Mouse (Mus musculus): ENCODE data around the gene Fzd9. TPM values are rescaled to one million over a fixed set of nuclear protein-coding genes. Genes with fewer than 3 reads are reported as not detected.
"Not testable (repeated sequence)": the region's sequence is repeated elsewhere in the genome, so short reads cannot be mapped to it uniquely, and the experiment has no call there.

Fzd9 gene
- polyA plus RNA-seq, 1 experiment: 0.40 TPM

DNA sequence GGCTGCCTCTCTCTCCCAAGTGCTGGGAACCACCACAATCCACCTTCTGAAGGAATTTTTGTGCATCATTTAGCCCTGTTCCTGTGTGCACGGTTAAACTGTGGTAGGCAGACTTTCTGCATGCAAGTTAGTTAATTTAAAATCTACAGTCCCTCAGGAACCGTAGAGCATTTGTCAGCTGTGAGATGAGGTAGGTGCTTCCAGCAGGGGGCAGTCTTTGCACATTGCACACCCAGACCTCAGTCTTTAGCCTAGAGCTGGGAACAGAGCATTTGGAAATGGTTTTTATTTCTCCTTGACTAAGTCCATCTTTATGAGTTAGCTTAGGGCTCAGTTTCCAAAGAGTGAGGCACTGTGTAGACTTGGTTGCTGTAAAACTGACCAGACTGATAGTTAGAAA, 14.5 kb downstream of the Fzd9 start:
- Histone ChIP-seq H3K9me3 (no peaks in the 10 kb centered on the region), H3K36me3 (replicated peaks; ENCODE audit: low read length) (peaks cover 98% of the 10 kb centered on the region), H3K4me3 (replicated peaks) (no peak overlapping the region), H3K4me1 (peaks cover 12% of the 10 kb centered on the region), H3K27me3 (replicated peaks) (no peaks in the 10 kb centered on the region)
- TF ChIP-seq GATA1 (IDR thresholded peaks at IDR 0.05; ENCODE audit: borderline replicate concordance, low read length): no peak
- no peak for TF ChIP-seq FLI1 (IDR thresholded peaks at IDR 0.05; ENCODE audit: low read length)

DNA sequence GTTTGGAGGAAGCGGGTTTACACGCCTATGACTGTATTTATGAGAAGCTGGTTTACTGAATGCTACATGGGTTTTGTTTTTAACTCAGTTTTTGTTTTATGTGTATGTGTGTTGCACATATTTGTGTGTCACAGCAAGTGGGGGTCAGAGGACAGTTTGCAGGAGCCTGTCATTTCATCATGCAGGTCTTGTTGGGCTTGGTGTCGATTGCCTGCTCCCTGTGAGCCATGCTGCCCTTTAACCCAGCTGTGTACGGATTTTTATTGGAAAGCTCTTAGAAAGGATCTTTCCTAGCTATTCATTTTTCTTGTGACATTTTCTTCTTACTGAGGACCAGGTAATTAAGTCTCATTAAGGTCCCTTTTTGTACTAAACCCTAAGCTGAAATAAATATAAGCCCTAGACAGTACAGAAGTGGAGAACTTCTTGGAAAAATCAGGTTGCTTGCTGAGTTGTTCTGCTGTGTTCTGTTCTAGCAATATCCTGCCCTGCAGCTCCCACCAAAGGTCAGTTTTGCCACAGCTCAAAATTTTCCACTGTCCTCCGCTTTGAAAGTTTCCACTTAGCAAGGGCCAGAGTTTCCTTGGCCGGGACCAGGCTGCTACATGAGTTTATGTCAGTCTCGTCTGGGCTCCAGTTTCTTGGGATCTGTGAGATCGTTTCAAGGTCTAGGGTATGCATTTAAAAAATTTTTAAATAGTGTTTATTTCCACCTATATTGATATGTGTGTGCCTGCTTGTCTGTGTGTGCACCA, 17.7 kb downstream of the Fzd9 start:
- Histone ChIP-seq H3K4me3 (replicated peaks) (no peak overlapping the region), H3K4me1 (no peaks in the 10 kb centered on the region; the same call in 1 of the 2 replicates), H3K27me3 (replicated peaks) (no peaks in the 10 kb centered on the region), H3K9me3 (no peaks in the 10 kb centered on the region), H3K36me3 (replicated peaks; ENCODE audit: low read length) (peaks cover 95% of the 10 kb centered on the region)
- TF ChIP-seq GATA1 (IDR thresholded peaks at IDR 0.05; ENCODE audit: borderline replicate concordance, low read length): no peak

DNA sequence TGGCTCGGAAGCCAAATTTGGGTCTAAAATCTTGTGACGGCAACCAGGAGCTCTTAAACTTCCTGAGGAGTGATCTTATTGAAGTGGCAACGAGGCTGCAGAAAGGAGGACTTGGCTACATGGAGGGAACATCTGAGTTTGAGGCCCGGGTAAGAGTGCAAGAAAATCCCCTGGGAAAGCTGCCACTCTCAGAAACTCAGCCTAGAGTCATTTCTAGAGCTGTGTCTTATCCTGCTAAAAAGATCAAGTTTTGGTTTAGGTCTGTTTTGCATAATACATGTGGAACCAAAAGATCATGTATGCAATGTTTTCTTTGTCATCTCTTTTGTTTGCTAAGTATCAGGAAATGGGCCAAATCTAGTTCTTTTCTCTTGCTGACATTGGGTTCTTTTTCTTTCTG, 20.8 kb downstream of the Fzd9 start:
- no peaks in the 10 kb centered on the region for H3K9me3 ChIP-seq
- H3K36me3 ChIP-seq (replicated peaks; ENCODE audit: low read length): peaks cover 93% of the 10 kb centered on the region
- H3K4me3 ChIP-seq (replicated peaks): no peak overlapping the region
- no peaks in the 10 kb centered on the region for H3K27me3 ChIP-seq (replicated peaks)
- H3K4me1 ChIP-seq: no peaks in the 10 kb centered on the region
- no peak for TF ChIP-seq FLI1 (IDR thresholded peaks at IDR 0.05; ENCODE audit: low read length)

DNA sequence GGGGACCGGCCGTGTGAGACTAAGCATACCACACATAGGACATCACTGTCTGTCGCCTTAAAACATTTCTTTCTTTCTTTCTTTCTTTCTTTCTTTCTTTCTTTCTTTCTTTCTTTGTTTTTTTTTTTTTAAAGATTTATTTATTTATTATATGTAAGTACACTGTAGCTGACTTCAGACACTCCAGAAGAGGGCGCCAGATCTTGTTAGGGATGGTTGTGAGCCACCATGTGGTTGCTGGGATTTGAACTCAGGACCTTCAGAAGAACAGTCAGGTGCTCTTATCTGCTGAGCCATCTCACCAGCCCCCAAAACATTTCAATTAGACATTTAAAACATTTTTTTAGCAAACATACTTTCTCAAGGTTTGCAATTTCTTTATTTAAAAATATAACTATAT, 25.2 kb downstream of the Fzd9 start:
- not testable (repeated sequence) for H3K9me3 ChIP-seq; H3K4me3 ChIP-seq (replicated peaks); H3K4me1 ChIP-seq; H3K27me3 ChIP-seq (replicated peaks)
- H3K36me3 ChIP-seq (replicated peaks; ENCODE audit: low read length): peaks cover 93% of the 10 kb centered on the region

GRCm38 (mm10) chr5:135224169-135224568, 26.9 kb downstream of the Fzd9 start:
- Histone ChIP-seq H3K36me3 (replicated peaks; ENCODE audit: low read length) (peaks cover 96% of the 10 kb centered on the region), H3K4me3 (replicated peaks) (no peak overlapping the region), H3K4me1 (0 out of 2 replicates have a peak, but pooled peaks cover 3% of the 10 kb centered on the region), H3K9me3 (no peaks in the 10 kb centered on the region), H3K27me3 (replicated peaks) (no peaks in the 10 kb centered on the region)
- TF ChIP-seq GATA1 (IDR thresholded peaks at IDR 0.05; ENCODE audit: borderline replicate concordance, low read length) (no peak), FLI1 (IDR thresholded peaks at IDR 0.05; ENCODE audit: low read length) (no peak)

GRCm38 (mm10) chr5:135222066-135222465, 29.0 kb downstream of the Fzd9 start:
- no peaks in the 10 kb centered on the region for H3K9me3 ChIP-seq
- H3K36me3 ChIP-seq (replicated peaks; ENCODE audit: low read length): peaks cover 96% of the 10 kb centered on the region
- H3K4me1 ChIP-seq: 0 out of 2 replicates have a peak, but pooled peaks cover 3% of the 10 kb centered on the region
- H3K4me3 ChIP-seq (replicated peaks): no peak overlapping the region
- no peak for TF ChIP-seq GATA1 (IDR thresholded peaks at IDR 0.05; ENCODE audit: borderline replicate concordance, low read length)
- TF ChIP-seq FLI1 (IDR thresholded peaks at IDR 0.05; ENCODE audit: low read length): no peak
- H3K27me3 ChIP-seq (replicated peaks): no peaks in the 10 kb centered on the region

DNA sequence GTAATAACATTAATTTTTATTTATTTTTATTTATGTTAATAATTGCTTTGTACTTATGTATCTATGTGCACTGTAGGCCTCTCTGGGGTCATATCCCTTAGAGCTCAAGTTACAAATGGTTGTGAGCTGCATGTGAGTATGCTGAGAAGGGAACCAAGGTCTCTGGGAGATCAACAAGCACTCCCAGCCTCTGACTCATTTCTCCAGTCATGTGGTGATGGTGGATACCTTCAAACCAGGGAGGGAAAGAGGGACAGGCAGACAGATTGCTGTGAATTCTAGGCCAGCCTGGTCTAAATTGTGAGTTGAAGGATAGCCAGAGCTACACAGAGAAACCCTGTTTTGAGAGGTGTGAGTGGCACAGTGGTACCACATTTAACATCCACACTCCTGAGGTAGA, 30.1 kb downstream of the Fzd9 start:
- Histone ChIP-seq H3K4me1 (0 out of 2 replicates have a peak, but pooled peaks cover 3% of the 10 kb centered on the region), H3K27me3 (replicated peaks) (no peaks in the 10 kb centered on the region), H3K9me3 (no peaks in the 10 kb centered on the region), H3K36me3 (replicated peaks; ENCODE audit: low read length) (peaks cover 98% of the 10 kb centered on the region), H3K4me3 (replicated peaks) (no peak overlapping the region)
- no peak for TF ChIP-seq FLI1 (IDR thresholded peaks at IDR 0.05; ENCODE audit: low read length)
- no peak for TF ChIP-seq GATA1 (IDR thresholded peaks at IDR 0.05; ENCODE audit: borderline replicate concordance, low read length)

DNA sequence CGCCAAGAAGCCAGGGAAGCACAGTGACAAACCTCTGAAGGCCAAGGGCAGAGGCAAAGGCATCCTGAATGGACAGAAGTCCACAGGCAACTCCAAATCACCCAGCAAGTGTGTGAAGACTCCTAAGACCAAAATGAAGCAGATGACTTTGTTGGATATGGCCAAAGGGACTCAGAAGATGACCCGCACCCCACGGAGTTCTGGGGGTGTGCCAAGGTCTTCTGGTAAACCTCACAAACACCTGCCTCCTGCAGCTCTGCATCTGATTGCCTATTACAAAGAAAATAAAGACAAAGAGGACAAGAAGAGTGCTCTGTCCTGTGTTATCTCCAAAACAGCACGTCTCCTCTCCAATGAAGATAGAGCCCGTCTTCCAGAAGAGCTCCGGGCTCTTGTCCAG, 34.2 kb downstream of the Fzd9 start:
- no peaks in the 10 kb centered on the region for H3K9me3 ChIP-seq
- H3K4me3 ChIP-seq (replicated peaks): no peak overlapping the region
- H3K36me3 ChIP-seq (replicated peaks; ENCODE audit: low read length): peaks cover 100% of the 10 kb centered on the region
- no peak for TF ChIP-seq GATA1 (IDR thresholded peaks at IDR 0.05; ENCODE audit: borderline replicate concordance, low read length)
- no peak for TF ChIP-seq FLI1 (IDR thresholded peaks at IDR 0.05; ENCODE audit: low read length)
- peaks cover 8% of the 10 kb centered on the region for H3K4me1 ChIP-seq
- no peaks in the 10 kb centered on the region for H3K27me3 ChIP-seq (replicated peaks)

DNA sequence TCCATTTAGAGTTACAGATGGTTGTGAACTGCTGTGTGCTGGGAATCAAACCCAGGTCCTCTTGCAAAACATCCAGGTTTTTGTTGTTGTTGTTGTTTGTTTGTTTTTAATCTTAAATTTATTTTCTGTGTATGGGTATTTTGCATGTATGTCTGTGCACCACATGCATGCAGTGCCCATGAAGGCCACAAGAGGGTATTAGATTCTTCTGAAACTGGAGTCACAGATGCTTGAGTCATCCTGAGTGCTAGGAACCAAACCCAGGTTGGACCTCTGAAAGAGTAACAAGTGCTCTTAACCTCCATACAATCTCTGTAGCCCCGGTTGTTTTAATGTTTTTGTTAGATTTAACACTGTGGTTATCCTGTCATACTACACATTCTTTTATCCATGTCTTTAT, 42.8 kb downstream of the Fzd9 start:
- TF ChIP-seq FLI1 (IDR thresholded peaks at IDR 0.05; ENCODE audit: low read length): no peak
- TF ChIP-seq GATA1 (IDR thresholded peaks at IDR 0.05; ENCODE audit: borderline replicate concordance, low read length): no peak

DNA sequence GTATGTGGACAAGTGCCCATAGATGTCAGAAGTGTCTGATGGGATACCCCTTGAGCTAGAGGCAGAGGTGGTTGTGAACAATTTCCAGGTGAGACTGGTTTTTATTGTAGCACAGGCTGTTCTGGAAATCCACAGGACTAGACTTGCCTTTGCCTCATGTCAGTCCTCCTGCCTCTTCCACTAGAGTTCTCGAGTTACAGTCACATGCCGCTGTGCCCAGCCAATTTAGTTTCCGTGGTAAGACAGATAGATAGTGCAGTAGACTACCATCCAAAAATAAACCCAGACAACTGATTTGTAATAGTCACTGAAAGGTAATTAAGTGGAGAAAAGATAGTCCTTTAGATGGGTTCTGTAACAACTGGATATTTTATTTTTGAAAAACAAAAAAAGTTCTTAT, 48.3 kb downstream of the Fzd9 start:
- Histone ChIP-seq H3K4me1 (peaks cover 15% of the 10 kb centered on the region), H3K27me3 (replicated peaks) (no peaks in the 10 kb centered on the region), H3K4me3 (replicated peaks) (no peak overlapping the region), H3K36me3 (replicated peaks; ENCODE audit: low read length) (peaks cover 89% of the 10 kb centered on the region), H3K9me3 (no peaks in the 10 kb centered on the region)
- TF ChIP-seq FLI1 (IDR thresholded peaks at IDR 0.05; ENCODE audit: low read length) (no peak), GATA1 (IDR thresholded peaks at IDR 0.05; ENCODE audit: borderline replicate concordance, low read length) (no peak)

More for the DNA sequence above, 42.8 kb downstream of the Fzd9 start:
- no peaks in the 10 kb centered on the region for H3K9me3 ChIP-seq
- H3K4me1 ChIP-seq: peaks cover 4% of the 10 kb centered on the region
- H3K4me3 ChIP-seq (replicated peaks): no peak overlapping the region
- H3K36me3 ChIP-seq (replicated peaks; ENCODE audit: low read length): peaks cover 97% of the 10 kb centered on the region
- H3K27me3 ChIP-seq (replicated peaks): no peaks in the 10 kb centered on the region

Other genes starting within 250 kb of the Fzd9 start
- gene Abhd11, start 242.1 kb downstream of the Fzd9 start, polyA plus RNA-seq (2012; ENCODE audit: insufficient read depth, low replicate concordance): 23.7 and 34.3 TPM in 2 replicates
- gene Stx1a, start 227.7 kb downstream of the Fzd9 start, polyA plus RNA-seq (2012; ENCODE audit: insufficient read depth, low replicate concordance): 1.1 and 1.6 TPM in 2 replicates
- gene Dnajc30, start 187.0 kb downstream of the Fzd9 start, polyA plus RNA-seq (2012; ENCODE audit: insufficient read depth, low replicate concordance): 42.1 and 116 TPM in 2 replicates
- 67.0 and 146 TPM in 2 replicates for gene Bud23, start 186.3 kb downstream of the Fzd9 start, polyA plus RNA-seq (2012; ENCODE audit: insufficient read depth, low replicate concordance)
- 0.44 and 2.3 TPM in 2 replicates for gene Vps37d, start 173.0 kb downstream of the Fzd9 start, polyA plus RNA-seq (2012; ENCODE audit: insufficient read depth, low replicate concordance)
- gene Mlxipl, start 161.3 kb downstream of the Fzd9 start, polyA plus RNA-seq (2012; ENCODE audit: insufficient read depth, low replicate concordance): 0.12 TPM in 1 of 2 replicates, not detected in the other
- 6.6 TPM in 1 of 2 replicates, not detected in the other for gene Tbl2, start 101.6 kb downstream of the Fzd9 start, polyA plus RNA-seq (2012; ENCODE audit: insufficient read depth, low replicate concordance)
- 58.2 and 75.1 TPM in 2 replicates for gene Bcl7b, start 82.9 kb downstream of the Fzd9 start, polyA plus RNA-seq (2012; ENCODE audit: insufficient read depth, low replicate concordance)
- 8.4 and 12.3 TPM in 2 replicates for gene Baz1b, start 64.0 kb downstream of the Fzd9 start, polyA plus RNA-seq (2012; ENCODE audit: insufficient read depth, low replicate concordance)
- not detected in 2 replicates for gene Fkbp6, start 98.8 kb upstream of the Fzd9 start, polyA plus RNA-seq (2012; ENCODE audit: insufficient read depth, low replicate concordance)
- not detected in 2 replicates for gene Trim50, start 102.1 kb upstream of the Fzd9 start, polyA plus RNA-seq (2012; ENCODE audit: insufficient read depth, low replicate concordance)
- gene Nsun5, start 118.7 kb upstream of the Fzd9 start, polyA plus RNA-seq (2012; ENCODE audit: insufficient read depth, low replicate concordance): 6.4 and 14.7 TPM in 2 replicates
- 36.0 and 90.7 TPM in 2 replicates for gene Pom121, start 143.3 kb upstream of the Fzd9 start, polyA plus RNA-seq (2012; ENCODE audit: insufficient read depth, low replicate concordance)

Data from megakaryocyte, embryonic 14.5 days (primary cell).